Mouse (Mus musculus) testis, postnatal 10 days (tissue): ENCODE results near the gene Rcc2.
A peak's percentile ranks its signal among the peaks of the same experiment; 100 is the strongest.

Experiments
- DNase-seq: peaks from one replicate; pipeline ENCODE4 v3.0.0; 2021; ENCODE audit warnings: low spot score

Gene Rcc2

GRCm38 (mm10) chr4:140710781-140711180 lies 10.4 kb downstream of the Rcc2 start:
- no peak for DNase-seq

DNA sequence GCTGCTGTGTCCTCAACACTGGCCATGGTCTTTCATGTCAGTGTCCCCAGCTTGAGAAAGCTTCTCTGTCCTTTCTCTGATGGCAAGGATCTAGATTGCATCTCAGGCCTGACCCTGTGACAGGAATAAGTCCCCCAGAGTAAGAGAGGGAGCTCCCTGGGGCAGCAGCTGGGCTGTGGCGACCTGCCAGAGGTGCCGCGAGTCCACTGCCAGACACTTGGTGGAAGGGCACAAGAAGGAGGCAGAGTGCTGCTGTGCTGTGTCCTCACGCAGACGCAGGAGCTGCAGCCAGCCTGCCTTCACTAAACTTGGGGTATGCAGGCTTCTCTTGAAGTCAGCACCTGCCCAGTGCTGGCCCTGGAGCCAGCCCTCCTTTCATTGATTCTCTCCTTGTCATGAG lies 11.0 kb downstream of the Rcc2 start:
- no peak for DNase-seq

DNA sequence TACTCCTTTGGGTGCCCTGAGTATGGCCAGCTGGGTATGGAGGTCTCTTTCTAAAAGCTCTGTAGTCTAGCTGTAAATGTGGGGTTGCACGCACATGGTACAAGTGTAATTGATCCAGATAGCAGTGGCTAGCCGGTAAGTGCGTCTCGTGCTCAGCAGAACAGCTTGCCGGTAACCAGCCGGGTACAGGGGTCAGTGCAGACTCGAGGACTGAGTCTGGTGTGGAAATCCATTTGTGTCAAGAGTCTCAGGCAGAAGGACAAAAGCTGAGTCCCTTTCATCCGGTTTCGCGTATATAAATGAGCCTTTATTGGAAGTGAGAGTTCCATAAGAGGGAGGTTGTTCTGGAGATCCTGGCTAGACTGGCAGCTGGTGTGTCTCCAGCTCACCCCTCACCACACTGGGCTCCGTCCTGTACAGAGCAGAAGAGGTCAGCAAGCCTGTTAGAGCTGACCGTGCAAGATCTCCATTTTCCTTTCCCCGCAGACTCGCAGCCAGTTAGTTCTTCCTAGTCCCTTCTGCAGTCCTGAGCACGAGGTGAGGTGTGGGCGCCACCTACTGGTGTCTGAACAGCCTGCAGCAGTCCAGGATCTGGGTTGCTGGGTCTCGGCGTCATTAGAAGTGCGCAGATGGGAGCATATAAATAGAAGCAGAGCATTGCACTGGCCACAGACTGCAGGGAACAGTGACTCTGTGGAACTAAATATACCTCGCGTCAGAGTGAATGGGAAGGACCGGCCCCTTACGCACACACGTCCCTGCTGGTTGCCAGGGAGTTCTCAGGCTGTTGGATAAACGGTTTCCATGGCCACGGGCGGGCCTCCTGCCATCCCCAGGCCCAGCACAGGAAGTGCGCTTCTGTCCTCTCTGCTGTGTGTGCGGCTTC lies 13.4 kb downstream of the Rcc2 start:
- peak; percentile 92 for DNase-seq

- no peak for DNase-seq
Observed at GRCm38 (mm10) chr4:140714586-140714985, 14.2 kb downstream of the Rcc2 start.

DNA sequence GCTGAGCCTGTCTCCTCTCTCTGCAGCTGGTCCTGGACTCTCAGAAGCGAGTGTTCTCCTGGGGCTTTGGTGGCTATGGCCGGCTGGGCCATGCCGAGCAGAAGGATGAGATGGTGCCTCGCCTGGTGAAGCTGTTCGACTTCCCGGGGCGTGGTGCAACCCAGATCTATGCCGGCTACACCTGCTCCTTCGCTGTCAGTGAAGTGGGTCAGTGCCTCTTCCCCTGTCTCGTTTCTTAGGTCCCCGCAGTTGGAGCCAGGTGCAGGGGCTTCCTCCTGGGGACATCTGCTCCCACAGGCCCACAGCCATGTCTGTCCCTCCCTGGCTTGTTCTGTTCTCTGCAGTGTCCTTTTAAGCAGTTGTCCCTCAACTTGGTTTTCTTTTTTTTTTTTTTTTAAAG lies 16.7 kb downstream of the Rcc2 start:
- DNase-seq = no peak

- DNase-seq = no peak
Observed at GRCm38 (mm10) chr4:140718436-140718835, 18.1 kb downstream of the Rcc2 start.

- no peak for DNase-seq
Observed at GRCm38 (mm10) chr4:140720091-140720490, 19.8 kb downstream of the Rcc2 start.

- no peak for DNase-seq
Observed at GRCm38 (mm10) chr4:140721968-140722490, 21.7 kb downstream of the Rcc2 start.

DNA sequence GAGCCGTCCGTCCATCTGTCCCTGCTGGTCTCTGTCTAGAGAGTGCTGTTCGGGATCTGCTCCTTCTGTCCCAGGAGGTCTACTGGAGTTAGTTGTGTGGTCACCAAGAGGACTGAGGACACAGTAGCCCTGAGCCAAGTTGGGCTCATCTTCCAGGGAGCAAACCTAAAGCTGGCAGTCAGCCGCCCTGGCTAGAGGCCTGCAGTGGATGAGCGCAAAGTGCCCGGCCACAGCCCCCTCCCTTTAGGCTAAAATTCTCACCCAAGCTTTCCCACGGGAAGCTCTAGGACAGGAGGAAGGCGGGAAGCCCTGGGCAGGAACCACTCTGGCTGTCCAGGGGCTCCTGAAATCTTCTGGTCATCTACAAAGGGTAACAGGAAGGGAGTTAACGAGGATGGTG lies 22.4 kb downstream of the Rcc2 start:
- no peak for DNase-seq

DNA sequence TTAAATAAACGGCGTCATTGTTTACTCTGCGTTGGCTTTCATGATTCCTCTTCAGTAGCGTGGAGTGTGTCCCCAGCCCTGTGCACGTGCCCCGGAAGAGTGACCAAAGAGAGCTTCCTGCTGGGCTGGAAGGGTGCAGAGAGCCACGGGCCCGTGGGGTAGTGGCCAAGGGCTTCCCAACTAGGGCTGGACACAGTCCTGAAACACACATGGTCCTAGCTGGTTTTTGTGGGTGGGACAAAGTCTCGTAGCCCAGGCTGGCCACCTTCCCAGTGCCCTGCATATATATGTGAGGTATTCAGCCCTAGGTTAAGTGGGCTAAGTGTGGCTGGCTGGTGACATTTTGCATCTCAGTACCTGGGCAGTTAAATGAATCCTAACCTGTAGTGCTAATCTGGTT lies 22.9 kb downstream of the Rcc2 start:
- no peak for DNase-seq

GRCm38 (mm10) chr4:140723801-140724200 lies 23.5 kb downstream of the Rcc2 start:
- peak; percentile 67 for DNase-seq

GRCm38 (mm10) chr4:140724739-140725138 lies 24.4 kb downstream of the Rcc2 start:
- DNase-seq = no peak

DNA sequence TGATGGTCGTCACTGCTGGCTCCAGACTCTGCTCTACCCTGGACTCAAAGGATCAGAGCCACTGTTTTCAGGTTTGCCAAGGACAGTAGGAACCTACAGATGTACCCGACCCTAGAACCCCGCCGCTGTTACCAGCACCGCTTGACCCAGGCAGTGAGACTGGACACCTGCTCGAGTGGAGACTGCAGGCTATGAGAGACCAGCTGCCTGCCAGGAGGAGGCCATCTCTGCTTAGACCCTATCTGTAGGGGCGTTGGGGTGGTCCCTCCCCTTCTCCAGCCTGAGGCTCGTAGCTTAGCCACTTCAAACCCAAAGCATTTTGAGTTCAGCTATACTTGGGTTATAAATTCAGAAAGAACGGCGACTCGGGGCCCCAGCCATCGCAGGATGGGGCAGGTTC lies 26.6 kb downstream of the Rcc2 start:
- DNase-seq = no peak

GRCm38 (mm10) chr4:140731654-140732053 lies 31.3 kb downstream of the Rcc2 start:
- no peak for DNase-seq

GRCm38 (mm10) chr4:140732871-140733270 lies 32.5 kb downstream of the Rcc2 start:
- no peak for DNase-seq

DNA sequence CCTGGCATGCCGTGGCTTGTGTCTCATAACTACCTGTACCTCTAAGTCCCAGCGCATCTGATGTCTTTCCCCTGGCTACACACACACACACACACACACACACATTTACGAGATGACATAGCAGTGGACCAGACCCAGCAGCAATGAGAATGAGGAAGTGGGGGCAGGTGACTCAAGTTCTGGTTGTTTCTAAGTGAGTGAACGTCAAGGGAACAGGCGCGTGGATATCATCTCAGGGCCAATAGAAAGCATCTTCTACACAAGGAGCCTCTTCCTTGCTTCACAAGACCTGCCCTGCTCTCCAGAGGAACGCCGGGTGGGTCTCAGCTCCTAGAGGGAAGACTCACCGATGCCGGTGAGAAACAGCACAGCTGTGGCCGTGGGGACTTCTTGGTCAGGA lies 40.3 kb downstream of the Rcc2 start:
- DNase-seq = no peak

- no peak for DNase-seq
Observed at GRCm38 (mm10) chr4:140741401-140741800, 41.1 kb downstream of the Rcc2 start.

DNA sequence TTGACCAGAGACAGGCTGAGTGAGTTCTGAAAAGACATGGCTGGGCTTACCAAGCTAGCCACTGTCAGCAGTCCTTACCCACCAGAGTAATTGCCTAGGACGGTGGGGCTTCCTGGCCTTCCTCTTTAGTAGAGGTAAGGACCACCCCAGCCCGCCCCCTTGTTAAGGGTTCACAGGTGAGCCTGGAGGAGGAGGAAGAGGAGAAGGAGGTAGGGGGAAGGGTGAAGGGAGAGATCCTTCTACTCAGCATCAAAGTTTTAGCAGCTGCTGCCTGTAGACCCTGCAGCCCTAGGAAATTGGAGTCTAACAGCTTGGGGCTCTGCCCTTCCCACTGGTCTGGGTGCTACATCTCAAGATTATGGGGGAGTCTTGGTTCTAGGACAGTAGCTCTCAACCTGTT lies 42.2 kb downstream of the Rcc2 start, which contains the start of gene Padi6:
Padi6 (minus strand) TSS at position 101 of the 400 bp plus-strand sequence.
- no peak for DNase-seq

DNA sequence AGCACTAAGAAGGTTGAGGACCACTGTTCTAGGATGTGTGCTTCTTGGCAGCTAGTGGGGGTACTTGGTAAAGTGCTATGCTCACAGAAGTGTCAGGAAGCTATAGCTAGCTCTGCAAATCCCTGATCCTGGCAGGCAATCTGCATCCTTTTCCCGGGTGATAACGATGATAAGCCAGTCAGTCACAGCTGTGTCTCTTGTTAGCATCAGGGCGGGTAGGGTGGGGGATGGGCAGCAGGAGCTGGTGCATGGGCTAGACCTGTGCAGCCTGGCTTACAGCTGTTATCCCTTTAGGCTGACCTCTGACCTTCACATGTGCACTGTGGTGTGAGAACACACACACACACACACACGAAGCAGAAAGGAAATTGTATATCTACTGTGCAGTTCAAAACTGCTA lies 42.7 kb downstream of the Rcc2 start:
- no peak for DNase-seq

DNA sequence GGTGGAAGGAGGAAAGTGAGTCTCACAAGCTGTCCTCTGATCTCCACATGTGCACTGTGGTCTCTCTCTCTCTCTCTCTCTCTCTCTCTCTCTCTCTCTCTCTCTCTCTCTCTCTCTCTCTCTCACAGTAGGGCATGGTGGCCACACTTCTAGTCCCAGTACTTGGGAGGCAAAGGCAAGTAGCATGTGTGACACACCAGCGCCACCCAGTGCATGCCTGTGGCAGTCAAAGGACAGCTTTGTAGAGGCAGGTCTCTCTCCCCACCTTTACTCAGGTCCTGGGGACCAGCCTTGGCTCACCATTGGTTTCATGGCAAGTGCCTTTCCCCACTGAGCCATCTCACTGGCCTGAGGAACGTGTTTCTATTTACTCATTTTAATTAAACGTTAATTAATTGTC lies 44.3 kb downstream of the Rcc2 start:
- peak; percentile 80 for DNase-seq

GRCm38 (mm10) chr4:140747978-140748377 lies 47.6 kb downstream of the Rcc2 start:
- no peak for DNase-seq

DNA sequence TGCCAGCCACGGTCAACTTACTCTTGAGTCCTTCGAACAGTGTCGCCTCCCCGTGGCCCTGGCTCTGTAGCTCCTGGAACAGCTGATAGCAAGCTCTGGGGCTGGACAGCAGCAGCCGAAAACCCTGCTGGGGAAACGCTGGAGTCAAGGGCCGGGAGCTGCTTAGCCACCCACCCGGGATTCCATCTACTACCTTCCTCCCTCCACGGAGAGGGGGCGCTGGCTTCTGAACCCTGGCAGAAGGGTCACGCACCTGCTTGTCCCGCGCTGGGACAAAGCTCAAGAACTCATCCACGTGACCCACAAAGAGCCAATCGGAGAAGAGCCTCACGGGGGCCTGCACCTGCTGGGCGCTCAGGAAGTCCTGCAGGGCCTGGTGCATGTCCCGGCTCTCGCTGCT lies 50.0 kb downstream of the Rcc2 start:
- DNase-seq = peak; percentile 69

DNA sequence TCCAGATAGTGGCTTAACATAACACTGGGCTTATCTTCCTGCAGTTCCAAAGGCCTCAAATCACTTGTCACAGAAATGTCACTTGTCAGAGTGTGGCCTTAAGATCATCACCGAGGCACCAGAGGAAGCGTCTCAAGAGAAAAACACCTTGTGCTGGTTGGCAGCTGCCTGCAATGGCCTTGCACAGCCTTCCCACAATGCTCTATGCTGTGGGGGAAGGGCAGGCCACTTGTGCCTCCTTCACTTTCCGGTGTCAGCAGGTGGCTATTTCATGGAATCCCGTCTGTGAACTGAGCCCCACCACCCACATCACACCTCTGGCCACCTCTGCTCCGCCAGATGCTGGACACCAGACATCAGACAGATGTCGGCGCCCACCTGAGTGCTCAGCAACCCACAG lies 53.0 kb downstream of the Rcc2 start:
- no peak for DNase-seq

- DNase-seq = no peak
Observed at GRCm38 (mm10) chr4:140755811-140756210, 55.5 kb downstream of the Rcc2 start.
